Mouse (Mus musculus) embryonic facial prominence, embryonic 12.5 days (tissue): ENCODE data around the gene Sgca. TPM values are rescaled to one million over a fixed set of nuclear protein-coding genes. Genes with fewer than 3 reads are reported as not detected.
"Not testable (repeated sequence)": the region's sequence is repeated elsewhere in the genome, so short reads cannot be mapped to it uniquely, and the experiment has no call there.

Experiments
- ATAC-seq: fragments of 200-750 bp; cut with Nextera tagmentation; 2 replicates; pipeline ENCODE4 v1.8.0; 2017; ENCODE audit not compliant: insufficient number of reproducible peaks, insufficient read depth, low FRiP score, low TSS enrichment
- H3K27ac ChIP-seq: fragments of 300-500 bp; sonication (generic); 2 replicates; pipeline ENCODE4 v1.5.1; 2016; ENCODE audit warnings: mild to moderate bottlenecking
- H3K27me3 ChIP-seq: fragments of 300-500 bp; sonication (generic); 2 replicates; pipeline ENCODE4 v1.6.1; 2016; ENCODE audit warnings: mild to moderate bottlenecking, moderate library complexity
- H3K36me3 ChIP-seq: fragments of 300-500 bp; sonication (generic); 2 replicates; pipeline ENCODE4 v1.6.1; 2016; ENCODE audit warnings: mild to moderate bottlenecking
- H3K4me1 ChIP-seq: fragments of 300-500 bp; sonication (generic); 2 replicates; pipeline ENCODE4 v1.6.1; 2016
- H3K4me2 ChIP-seq: fragments of 300-500 bp; sonication (generic); replicated peaks from 2 replicates; pipeline ENCODE4 v1.6.1; 2016; ENCODE audit warnings: mild to moderate bottlenecking, moderate library complexity
- H3K4me3 ChIP-seq: fragments of 300-500 bp; sonication (generic); 2 replicates; pipeline ENCODE4 v1.5.1; 2016; ENCODE audit warnings: mild to moderate bottlenecking
- H3K9ac ChIP-seq: fragments of 300-500 bp; sonication (generic); 2 replicates; pipeline ENCODE4 v1.6.1; 2016; ENCODE audit warnings: mild to moderate bottlenecking, moderate library complexity
- H3K9me3 ChIP-seq: fragments of 300-500 bp; sonication (generic); 2 replicates; pipeline ENCODE4 v1.6.1; 2016; ENCODE audit warnings: mild to moderate bottlenecking, moderate library complexity
- WGBS: fragments of 180-500 bp; shearing (Covaris S2); methylation state at CpG from one replicate; pipeline ENCODE4 v1.1.7; 2016; 5-methylcytosine and 5-hydroxymethylcytosine counted together
- polyA plus RNA-seq: library from polyadenylated mRNA; unstranded; fragments of >200 nt; fragmentation: Nextera tagmentation; extraction: Ambion mirVana; gene quantifications from 2 replicates; pipeline ENCODE4 v1.2.1, GENCODE M21; 2016

The Sgca gene
- polyA plus RNA-seq = 1.5 and 1.8 TPM in 2 replicates

DNA sequence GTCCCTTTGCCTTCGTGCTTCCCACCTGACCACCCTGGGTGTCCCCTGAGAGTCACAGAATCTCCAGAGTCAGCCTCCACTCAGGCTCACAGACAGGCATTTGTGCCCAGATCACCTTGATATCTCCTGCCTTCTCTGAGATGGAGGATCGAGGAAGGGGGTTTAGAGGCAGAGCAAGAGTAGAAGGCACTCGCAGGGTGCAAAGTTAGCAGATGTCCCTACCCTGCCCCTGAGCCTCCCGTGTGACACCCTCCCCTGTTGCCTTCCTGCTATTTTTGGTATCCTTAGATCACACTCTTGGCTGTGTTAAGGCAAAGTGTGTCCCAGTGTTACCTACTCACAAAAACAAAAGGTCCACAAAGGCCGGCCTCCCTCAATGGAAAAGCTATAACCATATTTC lies at the start of gene Sgca:
TSS of gene Sgca (minus strand) at position 129 of the 400 bp plus-strand sequence.
- WGBS = 74% methylated on average over 5 of the region's 5 CpGs
- ATAC-seq = no peak
- Histone ChIP-seq H3K36me3 (no peaks in the 10 kb centered on the region), H3K27ac (no peak within 1 kb of the TSS), H3K4me3 (no peak within 1 kb of the TSS), H3K4me1 (peaks cover 4% of the 10 kb centered on the region; the same call in 1 of the 2 replicates), H3K9me3 (no peaks in the 10 kb centered on the region), H3K27me3 (no peaks in the 10 kb centered on the region), H3K9ac (no peak within 1 kb of the TSS), H3K4me2 (no peak within 1 kb of the TSS)

DNA sequence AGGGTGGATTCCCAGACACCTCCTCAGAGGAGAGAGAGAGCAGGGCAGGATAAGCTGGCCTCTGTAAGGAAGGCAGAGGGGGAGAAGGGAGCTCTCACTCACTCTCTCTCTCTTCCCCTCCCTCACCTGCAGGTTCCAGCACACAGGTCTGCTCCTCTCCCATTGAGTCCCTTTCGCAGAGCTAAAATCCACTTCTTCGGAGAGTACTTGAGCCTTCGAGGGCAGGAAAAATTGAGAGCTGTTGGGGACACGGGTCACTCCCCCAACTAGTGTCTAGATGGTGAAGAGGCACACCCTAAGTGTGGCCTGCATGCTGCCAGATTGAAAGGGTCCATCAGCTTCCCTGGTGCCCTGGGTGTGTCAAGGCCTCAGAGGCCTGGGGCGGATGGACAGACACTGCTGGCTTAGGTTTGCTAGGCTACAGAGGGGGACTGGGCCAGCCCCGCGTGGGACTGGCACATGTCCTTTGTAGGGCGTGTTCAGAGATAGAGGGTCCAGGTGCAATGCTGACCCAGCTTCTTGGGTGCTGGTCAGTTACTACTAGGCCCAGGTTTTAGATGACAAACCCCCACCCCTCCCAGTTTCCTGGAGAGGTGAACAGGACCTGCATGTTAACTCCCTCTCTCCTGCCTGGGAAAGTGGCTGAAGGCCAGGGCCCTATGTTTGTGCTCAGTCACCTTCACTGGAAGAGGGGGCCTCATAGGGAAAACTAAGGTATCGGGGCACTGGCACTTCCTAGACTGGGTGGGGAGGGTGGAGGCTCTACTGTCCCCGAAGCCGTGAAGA lies 49.3 kb upstream of the Sgca start:
- Histone ChIP-seq H3K4me3 (no peak overlapping the region), H3K27ac (peak overlapping the region; percentile 20; the same call in 1 of the 2 replicates), H3K36me3 (peaks cover 56% of the 10 kb centered on the region), H3K4me1 (no peaks in the 10 kb centered on the region), H3K4me2 (no peak overlapping the region), H3K27me3 (no peaks in the 10 kb centered on the region), H3K9ac (no peak overlapping the region), H3K9me3 (no peaks in the 10 kb centered on the region)
- ATAC-seq = no peak
- 90% methylated on average over 11 of the region's 11 CpGs for WGBS

DNA sequence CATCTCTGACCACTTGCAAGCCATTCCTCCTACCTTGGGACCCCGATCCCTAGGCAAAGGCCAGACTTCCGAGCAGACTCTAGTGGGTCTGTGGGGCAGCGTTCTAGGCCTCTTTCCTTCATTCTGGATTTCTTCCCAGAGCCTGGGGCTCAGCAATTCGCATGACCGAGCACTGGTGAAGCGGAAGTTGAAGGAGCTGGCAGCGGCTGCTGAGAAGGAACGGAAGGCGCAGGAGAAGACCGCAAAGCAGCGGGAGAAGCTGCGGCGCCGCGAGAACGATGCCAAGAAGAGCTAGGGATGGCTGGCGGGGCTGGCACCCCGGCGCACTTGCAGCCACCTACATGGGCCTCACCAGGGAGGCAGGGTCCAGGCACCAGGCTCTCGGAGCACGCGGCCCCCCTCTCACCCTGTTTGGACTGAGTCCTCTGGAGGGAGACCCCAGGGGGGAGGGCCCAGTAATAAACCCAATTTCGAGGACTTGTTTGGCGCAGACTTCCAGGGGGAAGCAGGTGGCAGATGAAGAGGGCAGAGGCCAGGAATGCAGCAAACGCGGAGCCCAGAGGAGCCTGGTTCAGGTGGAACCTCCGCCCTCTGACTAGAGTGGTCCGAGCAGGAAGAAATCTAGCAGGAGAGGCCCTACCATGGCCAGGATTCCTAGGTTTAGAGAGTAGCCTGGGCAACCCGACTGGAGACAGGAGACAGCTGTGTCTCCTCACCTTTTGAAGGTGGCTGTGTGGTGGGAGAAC lies 48.5 kb upstream of the Sgca start:
- H3K4me1 ChIP-seq = no peaks in the 10 kb centered on the region
- H3K9me3 ChIP-seq = no peaks in the 10 kb centered on the region
- peaks cover 64% of the 10 kb centered on the region for H3K36me3 ChIP-seq
- WGBS = 75% methylated on average over 29 of the region's 29 CpGs
- H3K27ac ChIP-seq = peak overlapping the region; percentile 20; the same call in 1 of the 2 replicates
- no peak for ATAC-seq
- no peak overlapping the region for H3K4me3 ChIP-seq
- H3K9ac ChIP-seq = no peak overlapping the region
- H3K4me2 ChIP-seq = no peak overlapping the region
- H3K27me3 ChIP-seq = no peaks in the 10 kb centered on the region

DNA sequence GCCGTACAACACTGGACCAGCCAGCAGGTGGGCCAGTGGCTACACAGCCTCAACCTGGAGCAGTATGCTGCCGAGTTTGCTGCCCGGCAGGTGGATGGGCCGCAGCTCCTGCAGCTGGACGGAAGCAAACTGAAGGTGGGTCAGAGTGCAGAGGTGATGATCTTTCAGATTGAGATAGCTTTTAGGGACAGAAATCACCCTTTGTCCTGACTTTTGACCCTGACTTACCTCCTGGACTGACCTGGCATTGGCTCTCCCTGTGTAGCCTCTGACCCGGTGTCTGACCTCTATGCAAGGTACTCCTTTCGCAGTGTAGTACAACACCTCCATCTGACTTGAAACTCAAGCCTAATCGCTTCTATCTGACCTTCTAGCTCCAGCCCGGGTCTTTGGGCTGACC lies 47.4 kb upstream of the Sgca start:
- Histone ChIP-seq H3K4me2 (no peak overlapping the region), H3K36me3 (peaks cover 76% of the 10 kb centered on the region), H3K9me3 (no peaks in the 10 kb centered on the region), H3K4me1 (no peaks in the 10 kb centered on the region), H3K27me3 (no peaks in the 10 kb centered on the region), H3K9ac (no peak overlapping the region), H3K27ac (no peak overlapping the region), H3K4me3 (no peak overlapping the region)
- ATAC-seq = no peak
- WGBS = 94% methylated on average over 9 of the region's 9 CpGs

DNA sequence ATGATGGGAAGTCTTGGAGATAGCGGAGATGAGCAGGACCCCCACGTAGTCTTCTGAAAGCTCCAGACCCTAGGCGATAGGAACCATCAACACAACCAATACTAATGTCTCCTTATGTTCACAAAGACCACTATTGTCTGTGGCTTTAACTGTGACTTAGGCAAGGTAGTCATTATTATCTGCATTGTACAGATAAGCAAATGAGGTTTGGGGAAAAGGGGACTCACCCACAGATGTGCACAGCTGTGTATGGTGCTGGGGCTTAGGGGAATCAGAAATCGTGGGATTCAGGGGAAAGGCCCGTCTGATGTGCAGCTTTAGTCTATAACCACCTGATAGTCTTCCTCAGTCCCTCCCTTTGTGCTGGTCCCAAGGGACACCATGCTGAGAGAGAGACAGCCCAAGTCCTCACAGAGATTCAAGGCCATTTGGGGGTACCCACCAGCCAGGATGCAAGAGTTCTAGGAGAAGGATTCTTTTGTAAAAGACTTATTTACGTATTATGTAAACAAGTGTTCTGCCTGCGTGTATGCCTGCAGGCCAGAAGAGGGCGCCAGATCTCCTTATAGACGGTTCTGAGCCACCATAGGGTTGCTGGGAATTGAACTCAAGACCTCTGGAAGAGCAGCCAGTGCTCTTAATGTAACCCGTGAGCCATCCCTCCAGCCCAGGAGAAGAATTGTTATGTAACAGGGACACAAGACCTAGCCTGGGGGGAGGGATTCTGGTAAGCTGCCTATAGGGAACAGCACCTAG lies 46.3 kb upstream of the Sgca start:
- H3K4me2 ChIP-seq = no peak overlapping the region
- no peak overlapping the region for H3K27ac ChIP-seq
- H3K36me3 ChIP-seq = peaks cover 80% of the 10 kb centered on the region
- no peaks in the 10 kb centered on the region for H3K4me1 ChIP-seq
- 84% methylated on average over 10 of the region's 10 CpGs for WGBS
- no peaks in the 10 kb centered on the region for H3K9me3 ChIP-seq
- no peak overlapping the region for H3K4me3 ChIP-seq
- H3K27me3 ChIP-seq = no peaks in the 10 kb centered on the region
- H3K9ac ChIP-seq = no peak overlapping the region
- ATAC-seq = no peak

DNA sequence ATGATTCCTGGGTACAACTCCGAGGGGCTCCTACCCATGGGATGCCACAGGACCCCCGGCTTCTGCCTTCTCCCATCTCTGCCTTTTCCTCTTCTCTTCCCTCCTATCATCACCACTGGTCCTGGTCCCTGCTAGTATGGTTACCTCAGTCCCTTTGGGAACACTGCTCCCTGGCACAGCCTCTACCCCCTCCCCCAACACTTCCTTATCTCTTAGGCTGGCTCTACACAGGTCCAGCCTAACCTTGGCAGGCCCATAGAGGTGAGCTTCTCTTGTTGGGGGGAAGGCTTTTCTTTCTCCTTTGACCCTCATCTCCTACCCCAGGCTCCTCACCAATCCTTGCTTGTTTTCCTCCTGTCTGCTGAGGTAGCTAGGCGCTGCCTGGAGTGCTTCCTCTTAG lies 39.4 kb upstream of the Sgca start:
- Histone ChIP-seq H3K4me2 (no peak overlapping the region), H3K27ac (no peak overlapping the region), H3K27me3 (no peaks in the 10 kb centered on the region), H3K36me3 (peaks cover 62% of the 10 kb centered on the region), H3K9ac (no peak overlapping the region), H3K4me3 (no peak overlapping the region), H3K9me3 (no peaks in the 10 kb centered on the region), H3K4me1 (peaks cover 27% of the 10 kb centered on the region)
- WGBS = 75% methylated on average over 3 of the region's 3 CpGs
- ATAC-seq = no peak

DNA sequence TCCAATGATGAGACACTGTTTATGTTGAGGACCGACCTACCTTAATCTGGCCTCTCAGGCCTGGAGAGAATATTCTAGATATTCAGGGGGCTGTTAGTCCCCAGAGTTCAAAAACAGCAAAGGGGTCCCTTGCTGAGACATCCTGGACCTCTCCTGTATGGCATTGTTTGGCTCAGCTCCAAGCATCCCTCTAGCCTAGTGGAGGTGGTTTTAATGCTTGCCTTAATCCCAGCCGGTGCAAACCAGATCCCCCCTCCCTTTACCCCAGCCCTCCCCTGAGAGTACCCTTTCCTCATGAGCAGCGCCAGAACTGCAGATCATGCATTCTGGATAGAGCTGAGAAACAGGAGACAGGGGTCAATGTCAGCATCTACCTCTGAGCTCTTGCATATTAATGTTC lies 36.4 kb upstream of the Sgca start:
- Histone ChIP-seq H3K4me2 (peak overlapping the region; percentile 78), H3K36me3 (peaks cover 37% of the 10 kb centered on the region), H3K27me3 (no peaks in the 10 kb centered on the region), H3K9ac (no peak overlapping the region), H3K4me3 (peak overlapping the region; percentile 72; the same call in 1 of the 2 replicates), H3K9me3 (no peaks in the 10 kb centered on the region), H3K27ac (0 out of 2 replicates have a peak overlapping the region, but pooled peaks have one; percentile 20), H3K4me1 (peaks cover 39% of the 10 kb centered on the region)
- WGBS = 31% methylated on average over 3 of the region's 3 CpGs
- no peak for ATAC-seq

DNA sequence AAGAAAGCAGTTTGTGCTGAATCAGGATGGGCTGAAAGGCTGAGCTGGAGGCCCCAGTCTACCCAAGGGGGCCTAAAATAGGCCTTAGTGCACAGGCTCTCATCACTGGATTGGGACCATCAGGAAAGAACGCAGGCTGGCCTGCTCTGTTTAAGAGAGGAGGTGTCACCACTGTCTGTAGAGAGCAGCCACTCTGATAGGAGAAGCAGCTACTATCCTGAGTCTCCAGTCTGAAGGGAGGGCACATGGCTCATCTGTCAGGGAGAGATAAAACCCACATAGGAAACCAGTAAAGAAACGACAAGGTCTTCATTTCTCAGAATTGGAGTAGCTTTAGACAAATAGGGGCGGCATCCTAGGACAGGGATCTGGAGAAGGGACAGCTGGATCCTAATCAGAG lies 35.9 kb upstream of the Sgca start:
- Histone ChIP-seq H3K9me3 (no peaks in the 10 kb centered on the region), H3K4me2 (peak overlapping the region; percentile 78), H3K36me3 (peaks cover 34% of the 10 kb centered on the region), H3K27ac (0 out of 2 replicates have a peak overlapping the region, but pooled peaks have one; percentile 54), H3K4me3 (peak overlapping the region; percentile 72), H3K9ac (peak overlapping the region; percentile 96), H3K27me3 (no peaks in the 10 kb centered on the region), H3K4me1 (peaks cover 43% of the 10 kb centered on the region)
- 66% methylated on average over 3 of the region's 3 CpGs for WGBS
- ATAC-seq = no peak

DNA sequence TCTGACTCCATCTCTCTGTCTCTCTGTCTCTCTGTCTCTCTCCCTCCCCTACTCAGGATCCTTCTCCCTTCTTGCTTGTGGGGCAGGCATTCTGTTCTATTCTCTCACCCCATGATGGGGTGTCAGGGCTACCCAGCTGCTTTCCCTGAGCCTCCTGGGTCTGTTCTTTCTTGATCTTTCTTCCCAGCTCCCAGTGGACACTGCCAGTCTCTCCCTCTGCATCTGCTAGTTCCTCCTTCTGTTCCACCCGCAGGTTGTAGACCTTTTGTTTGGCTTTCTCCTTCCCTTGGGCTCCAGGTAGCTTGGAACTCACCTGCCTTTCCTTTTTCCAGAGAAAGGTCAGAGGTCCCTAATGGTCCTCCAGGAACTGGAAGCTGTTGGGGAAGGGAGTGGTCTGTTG lies 35.3 kb upstream of the Sgca start:
- no peaks in the 10 kb centered on the region for H3K27me3 ChIP-seq
- peaks cover 28% of the 10 kb centered on the region for H3K36me3 ChIP-seq
- H3K9ac ChIP-seq = peak overlapping the region; percentile 96
- H3K4me2 ChIP-seq = peak overlapping the region; percentile 78
- H3K9me3 ChIP-seq = no peaks in the 10 kb centered on the region
- WGBS = 31% methylated on average over 1 of the region's 1 CpGs
- H3K27ac ChIP-seq = peak overlapping the region; percentile 54; the same call in 1 of the 2 replicates
- H3K4me3 ChIP-seq = peak overlapping the region; percentile 72
- no peak for ATAC-seq
- peaks cover 49% of the 10 kb centered on the region for H3K4me1 ChIP-seq

DNA sequence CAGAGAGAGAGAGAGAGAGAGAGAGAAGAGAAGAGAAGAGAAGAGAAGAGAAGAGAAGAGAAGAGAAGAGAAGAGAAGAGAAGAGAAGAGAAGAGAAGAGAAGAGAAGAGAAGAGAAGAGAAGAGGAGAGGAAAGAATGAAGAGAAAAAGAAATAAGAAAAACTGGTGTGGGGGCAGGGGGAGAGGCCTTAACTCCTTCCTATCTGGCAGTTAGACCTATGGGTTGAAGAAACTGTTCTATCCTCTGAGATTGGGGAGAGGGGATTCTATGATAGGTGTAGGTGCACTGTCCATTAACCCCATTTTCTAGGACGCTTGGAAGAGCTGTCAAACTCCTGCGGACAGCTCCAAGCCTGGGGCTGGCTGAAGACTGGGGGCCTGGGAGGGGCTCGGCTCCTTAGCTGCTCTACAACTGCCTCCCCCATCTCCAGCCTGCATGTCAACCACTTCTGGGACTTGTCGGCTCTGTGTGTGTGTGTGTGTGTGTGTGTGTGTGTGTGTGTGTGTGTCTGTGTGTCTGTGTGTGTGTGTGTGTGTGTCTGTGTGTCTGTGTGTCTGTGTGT lies 34.8 kb upstream of the Sgca start:
- Histone ChIP-seq H3K4me2 (peak overlapping the region; percentile 78), H3K27ac (peak overlapping the region; percentile 96; the same call in 1 of the 2 replicates), H3K4me1 (peaks cover 54% of the 10 kb centered on the region), H3K4me3 (peak overlapping the region; percentile 72), H3K36me3 (peaks cover 24% of the 10 kb centered on the region), H3K9ac (peak overlapping the region; percentile 96)
- not testable (repeated sequence) for H3K27me3 ChIP-seq, H3K9me3 ChIP-seq, ATAC-seq
- WGBS = 3% methylated on average over 4 of the region's 4 CpGs

DNA sequence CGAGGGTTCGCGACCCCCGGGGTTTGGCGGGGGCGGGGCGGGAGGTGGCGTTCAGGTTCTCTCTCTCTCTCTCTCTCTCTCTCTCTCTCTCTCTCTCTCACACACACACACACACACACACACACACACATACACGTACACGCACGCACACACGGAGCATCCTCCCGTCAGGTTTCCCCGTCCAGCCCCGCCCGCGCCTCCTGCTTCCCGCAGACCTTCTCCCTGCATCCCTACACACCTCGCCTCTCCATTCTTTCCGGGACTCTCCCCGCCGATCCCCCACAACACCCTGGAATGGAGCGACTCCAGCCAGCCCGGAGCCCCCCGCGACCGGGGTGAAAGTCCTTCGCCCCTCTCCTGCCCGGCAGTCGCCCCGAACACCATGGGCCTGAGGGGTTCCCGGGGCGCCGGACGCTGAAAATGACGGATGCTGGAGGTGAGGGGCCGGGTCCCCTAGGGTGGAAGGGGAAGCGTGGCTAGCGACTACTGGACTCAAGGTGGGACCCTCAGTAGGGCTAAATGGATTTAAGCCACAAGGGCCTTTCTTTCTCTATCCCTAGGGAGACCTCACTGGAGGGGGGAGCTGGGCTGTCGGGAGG lies 34.1 kb upstream of the Sgca start:
- 0 out of 2 replicates have a peak, but pooled peaks have one; percentile 7 for ATAC-seq
- H3K36me3 ChIP-seq = peaks cover 23% of the 10 kb centered on the region
- H3K4me1 ChIP-seq = peaks cover 57% of the 10 kb centered on the region
- H3K27me3 ChIP-seq = no peaks in the 10 kb centered on the region
- peak overlapping the region; percentile 78 for H3K4me2 ChIP-seq
- H3K9me3 ChIP-seq = no peaks in the 10 kb centered on the region
- peak overlapping the region; percentile 96 for H3K27ac ChIP-seq
- H3K4me3 ChIP-seq = peak overlapping the region; percentile 72
- H3K9ac ChIP-seq = peak overlapping the region; percentile 96
- under 1% methylated on average over 32 of the region's 40 CpGs for WGBS
